Mouse (Mus musculus) lung, postnatal 25 days (tissue): ENCODE results near the gene Sbf2.

Experiments
- DNase-seq: peaks from one replicate; pipeline ENCODE4 v3.0.0; 2022; ENCODE audit warnings: low spot score

Sbf2 gene

GRCm38 (mm10) chr7:110272434-110272833 is 342.3 kb downstream of the Sbf2 start:
- DNase-seq: no peak

DNA sequence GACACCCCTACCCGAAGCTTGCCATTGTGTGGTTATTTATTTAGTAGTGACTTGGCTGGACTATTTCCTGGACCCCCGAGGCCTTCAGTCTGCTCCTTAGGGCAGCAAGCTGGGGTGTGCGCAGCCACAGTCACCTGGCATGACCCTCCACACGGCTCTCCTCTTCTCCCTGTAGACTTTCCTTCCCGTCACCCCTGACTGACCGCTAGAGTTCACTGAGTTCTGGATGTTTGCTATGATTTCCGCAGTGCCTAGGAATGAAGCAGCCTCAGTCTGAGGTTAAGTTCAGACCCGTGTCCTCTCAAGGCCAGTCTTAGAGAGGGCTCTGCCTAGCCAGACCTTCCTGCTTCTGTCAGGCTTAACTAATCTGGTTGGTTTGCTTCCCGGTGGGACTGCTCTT is 342.9 kb downstream of the Sbf2 start:
- DNase-seq: no peak

- DNase-seq: peak; percentile 36
Observed at GRCm38 (mm10) chr7:110270455-110270854, 344.3 kb downstream of the Sbf2 start.

DNA sequence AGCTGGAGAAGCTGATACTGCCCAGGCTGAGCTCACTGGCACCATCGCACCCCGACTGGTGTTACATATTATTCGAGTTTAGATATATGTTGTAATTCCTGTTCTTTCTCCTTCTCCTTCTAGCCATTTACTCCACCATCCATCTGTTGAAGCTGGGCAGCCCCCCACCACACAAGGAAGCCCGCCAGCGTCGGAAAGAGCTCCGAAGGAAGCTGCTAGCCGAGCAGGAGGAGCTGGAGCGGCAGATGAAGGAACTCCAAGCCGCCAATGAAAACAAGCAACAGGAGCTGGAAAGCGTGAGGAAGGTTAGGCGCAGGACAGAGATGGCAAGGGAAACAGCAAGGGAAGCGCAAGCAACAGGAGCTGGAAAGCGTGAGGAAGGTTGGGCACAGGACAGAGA is 344.9 kb downstream of the Sbf2 start:
- no peak for DNase-seq

- no peak for DNase-seq
Observed at GRCm38 (mm10) chr7:110268511-110268910, 346.2 kb downstream of the Sbf2 start.

DNA sequence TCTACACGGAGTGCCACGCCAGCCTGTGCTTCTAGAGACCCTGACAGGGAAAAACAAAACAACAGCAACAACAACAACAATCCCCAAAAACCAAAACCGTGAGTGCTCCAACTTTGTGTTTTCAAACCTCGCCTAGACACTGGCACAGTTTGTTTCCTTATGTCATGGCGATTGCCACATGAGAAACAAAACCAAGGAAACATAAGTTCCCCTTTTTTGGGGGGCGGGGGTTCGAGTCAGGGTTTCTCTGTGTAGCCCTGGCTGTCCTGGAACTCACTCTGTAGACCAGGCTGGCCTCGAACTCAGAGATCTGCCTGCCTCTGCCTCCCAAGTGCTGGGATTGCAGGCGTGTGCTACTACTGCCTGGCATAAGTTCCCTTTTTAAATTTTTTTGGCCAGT is 346.7 kb downstream of the Sbf2 start:
- no peak for DNase-seq

DNA sequence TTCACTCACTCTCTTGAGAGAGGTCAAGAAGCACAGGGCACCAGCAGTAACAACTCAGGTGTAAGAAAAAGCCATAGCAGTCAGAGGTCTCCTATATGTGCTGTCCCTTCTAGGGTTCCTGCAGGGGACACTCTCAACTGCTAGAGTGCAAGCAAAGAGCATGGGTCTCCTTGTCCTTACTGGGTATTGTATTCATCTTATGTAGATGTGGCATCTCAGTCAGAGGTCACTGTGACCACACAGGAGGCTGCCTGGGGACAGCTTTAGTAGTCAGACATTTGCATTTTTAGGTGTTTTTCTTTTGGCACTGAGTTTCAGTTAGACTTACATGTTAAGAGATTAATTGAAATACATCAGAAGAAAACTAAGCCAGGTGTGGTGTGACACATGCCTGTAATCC is 347.7 kb downstream of the Sbf2 start:
- DNase-seq: no peak

- DNase-seq: peak; percentile 91
Observed at GRCm38 (mm10) chr7:110265796-110266195, 348.9 kb downstream of the Sbf2 start.

GRCm38 (mm10) chr7:110263474-110263873 is 351.2 kb downstream of the Sbf2 start:
- DNase-seq: no peak

DNA sequence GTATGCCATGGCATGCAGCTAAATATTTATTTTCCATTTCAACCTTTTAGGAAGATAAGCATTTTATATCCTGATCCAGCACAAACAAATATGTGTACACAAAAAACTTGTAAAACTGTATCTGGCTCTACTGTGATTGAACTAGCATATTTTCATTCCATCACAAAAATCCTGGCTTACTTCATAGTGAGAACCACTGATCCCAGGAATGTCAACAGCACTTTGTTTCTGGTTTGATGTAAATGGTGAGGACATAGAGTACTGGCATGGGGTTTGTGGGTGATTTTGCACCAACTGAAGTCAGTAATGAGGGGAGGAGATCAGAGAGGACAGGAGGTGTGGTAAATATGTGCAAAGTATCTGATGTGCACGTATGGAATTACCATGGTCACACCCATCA is 352.1 kb downstream of the Sbf2 start:
- DNase-seq: peak; percentile 69

GRCm38 (mm10) chr7:110261807-110262206 is 352.9 kb downstream of the Sbf2 start:
- no peak for DNase-seq

- peak; percentile 88 for DNase-seq
Observed at GRCm38 (mm10) chr7:110259966-110260711, 354.6 kb downstream of the Sbf2 start.

DNA sequence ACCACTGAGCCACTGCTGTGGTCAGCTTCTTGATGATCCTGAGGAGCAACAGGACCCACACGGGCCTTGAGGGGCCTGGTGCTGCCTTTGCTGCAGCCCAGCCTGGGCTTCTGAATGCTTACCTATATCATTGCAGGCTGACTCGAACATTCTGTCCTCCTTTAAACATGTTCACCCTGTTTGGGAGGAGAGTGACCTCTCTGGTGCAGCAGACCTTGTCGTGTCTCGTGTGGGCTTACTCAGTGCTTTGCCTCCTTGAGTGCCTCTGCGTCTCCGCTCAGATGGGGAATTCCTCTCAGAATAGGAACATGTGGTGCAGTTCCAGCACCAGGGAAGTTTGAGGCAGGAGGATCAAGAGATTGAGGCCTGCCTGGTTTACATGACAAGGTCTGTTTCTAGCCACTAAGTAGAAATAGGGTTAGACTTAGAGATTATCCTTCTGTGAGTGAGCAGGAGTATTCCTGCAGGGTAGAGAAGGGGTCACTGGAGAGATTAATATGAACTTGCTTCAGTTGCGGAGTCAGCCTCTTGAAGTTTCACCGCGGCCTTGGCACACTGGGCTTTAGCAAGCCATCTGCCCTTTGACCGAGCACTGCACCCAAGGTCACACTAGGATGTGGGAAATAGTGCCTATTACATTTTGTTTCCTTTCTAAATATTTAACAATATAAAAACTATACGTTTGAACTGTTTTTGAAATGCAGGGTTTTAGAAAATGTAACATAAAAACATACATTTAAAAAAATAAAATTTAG is 356.3 kb downstream of the Sbf2 start:
- no peak for DNase-seq
